Mouse (Mus musculus) hindbrain, embryonic 15.5 days (tissue): ENCODE measurements around the gene Lrmda. TPM values are rescaled to one million over a fixed set of nuclear protein-coding genes. Genes with fewer than 3 reads are reported as not detected.

ENCODE experiments used
- ATAC-seq: fragments of 200-750 bp; cut with Nextera tagmentation; 2 replicates; pipeline ENCODE4 v1.8.0; 2017; ENCODE audit warnings: low read depth, moderate number of reproducible peaks, moderate TSS enrichment; ENCODE audit not compliant: low FRiP score
- H3K27ac ChIP-seq: fragments of 300-500 bp; sonication (generic); replicated peaks from 2 replicates; pipeline ENCODE4 v1.5.1; 2015; ENCODE audit warnings: mild to moderate bottlenecking, inconsistent platforms
- H3K27me3 ChIP-seq: fragments of 300-500 bp; sonication (generic); 2 replicates; pipeline ENCODE4 v1.6.1; 2015; ENCODE audit warnings: control low read depth, inconsistent platforms
- H3K36me3 ChIP-seq: fragments of 300-500 bp; sonication (generic); 2 replicates; pipeline ENCODE4 v1.6.1; 2015; ENCODE audit warnings: control low read depth, inconsistent platforms
- H3K4me1 ChIP-seq: fragments of 300-500 bp; sonication (generic); replicated peaks from 2 replicates; pipeline ENCODE4 v1.6.1; 2015; ENCODE audit warnings: control low read depth, inconsistent platforms
- H3K4me2 ChIP-seq: fragments of 300-500 bp; sonication (generic); 2 replicates; pipeline ENCODE4 v1.6.1; 2015; ENCODE audit warnings: moderate library complexity, mild to moderate bottlenecking, inconsistent platforms
- H3K4me3 ChIP-seq: fragments of 300-500 bp; sonication (generic); 2 replicates; pipeline ENCODE4 v1.5.1; 2015; ENCODE audit warnings: mild to moderate bottlenecking, inconsistent platforms
- H3K9ac ChIP-seq: fragments of 300-500 bp; sonication (generic); 2 replicates; pipeline ENCODE4 v1.6.1; 2015; ENCODE audit warnings: inconsistent platforms
- H3K9me3 ChIP-seq: fragments of 300-500 bp; sonication (generic); 2 replicates; pipeline ENCODE4 v1.6.1; 2016; ENCODE audit warnings: control low read depth, inconsistent platforms
- WGBS: fragments of 180-500 bp; shearing (Covaris S2); methylation state at CpG from one replicate; pipeline ENCODE4 v1.1.7; 2015; 5-methylcytosine and 5-hydroxymethylcytosine counted together
- polyA plus RNA-seq: library from polyadenylated mRNA; unstranded; fragments of >200 nt; fragmentation: Nextera tagmentation; extraction: Ambion mirVana; gene quantifications from 2 replicates; pipeline ENCODE4 v1.2.1, GENCODE M21; 2015

Gene Lrmda
- polyA plus RNA-seq, 1 experiment from 2014 or later: 0.23 TPM

DNA sequence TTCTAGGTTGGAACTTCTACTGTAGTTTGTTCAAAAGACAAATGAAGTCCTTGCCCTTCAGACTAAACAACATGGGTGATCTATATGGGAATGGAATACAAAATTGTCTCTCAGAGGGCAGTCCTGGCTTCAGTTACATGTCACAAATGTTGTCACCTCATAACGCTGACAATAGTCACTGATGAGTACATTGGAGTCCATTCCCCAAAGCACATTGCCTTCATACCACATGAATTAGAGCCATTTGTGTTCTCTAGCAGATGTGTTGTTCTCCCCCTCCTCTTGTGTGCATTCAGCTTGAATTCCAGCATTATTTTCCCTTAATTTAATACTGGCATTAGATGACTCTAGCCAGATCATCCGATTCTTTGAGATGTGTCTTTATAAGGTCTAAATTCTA is 883.4 kb downstream of the Lrmda start:
- Histone ChIP-seq H3K27me3 (no peaks in the 10 kb centered on the region), H3K36me3 (no peaks in the 10 kb centered on the region), H3K4me3 (no peak overlapping the region), H3K4me1 (peaks cover 19% of the 10 kb centered on the region), H3K9ac (no peak overlapping the region), H3K4me2 (no peak overlapping the region), H3K27ac (no peak overlapping the region), H3K9me3 (no peaks in the 10 kb centered on the region)
- no peak for ATAC-seq
- 94% methylated on average over 2 of the region's 2 CpGs for WGBS

DNA sequence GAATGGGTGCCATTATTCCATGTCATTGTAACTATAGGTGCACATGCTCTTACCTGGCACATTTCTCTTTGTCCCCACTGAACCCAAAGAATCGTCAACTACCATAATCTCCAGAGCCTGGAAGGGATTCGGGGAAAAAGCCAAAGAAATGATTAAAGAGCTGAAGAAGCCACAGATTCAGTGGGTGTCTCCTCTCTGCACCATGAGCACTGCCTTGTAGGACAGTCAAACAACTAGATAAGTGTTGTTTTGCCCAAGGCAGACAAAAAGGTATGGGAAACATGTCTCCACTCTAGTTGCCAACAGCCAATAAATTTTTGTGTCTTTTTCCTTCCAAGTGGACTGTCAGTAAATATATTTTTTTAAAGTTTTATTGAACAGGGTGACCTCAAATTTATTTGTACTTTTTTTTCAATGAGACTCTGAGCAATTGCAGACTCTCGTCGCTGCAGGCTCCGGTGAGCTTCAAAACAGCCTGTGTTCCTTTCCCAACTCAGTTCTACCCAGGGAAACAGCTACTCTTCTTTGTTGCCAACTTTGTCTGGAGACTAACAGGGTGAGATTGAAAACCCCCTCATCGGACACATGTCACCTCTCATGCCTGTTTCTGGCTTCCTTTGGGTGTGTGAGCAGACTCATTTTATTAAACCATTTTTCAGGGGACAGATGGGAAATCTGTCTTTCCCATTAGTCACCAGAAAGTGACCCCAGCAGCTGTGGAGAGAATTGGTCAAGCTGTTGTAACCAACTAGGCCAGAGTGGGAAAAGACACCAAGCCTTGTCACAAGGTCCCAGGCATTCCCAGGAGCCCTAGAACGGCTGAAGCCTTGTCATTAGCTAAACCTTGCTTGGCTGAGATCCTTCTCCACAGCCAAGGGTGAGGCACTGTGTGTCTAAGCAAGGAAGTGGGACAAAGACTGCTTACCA is 886.5 kb downstream of the Lrmda start:
- no peaks in the 10 kb centered on the region for H3K36me3 ChIP-seq
- peak overlapping the region; percentile 49 for H3K27ac ChIP-seq
- H3K27me3 ChIP-seq: no peaks in the 10 kb centered on the region
- no peak overlapping the region for H3K9ac ChIP-seq
- H3K4me1 ChIP-seq: peaks cover 19% of the 10 kb centered on the region
- H3K9me3 ChIP-seq: no peaks in the 10 kb centered on the region
- H3K4me2 ChIP-seq: no peak overlapping the region
- ATAC-seq: peak; percentile 79
- no peak overlapping the region for H3K4me3 ChIP-seq
- WGBS: 59% methylated on average over 7 of the region's 7 CpGs

DNA sequence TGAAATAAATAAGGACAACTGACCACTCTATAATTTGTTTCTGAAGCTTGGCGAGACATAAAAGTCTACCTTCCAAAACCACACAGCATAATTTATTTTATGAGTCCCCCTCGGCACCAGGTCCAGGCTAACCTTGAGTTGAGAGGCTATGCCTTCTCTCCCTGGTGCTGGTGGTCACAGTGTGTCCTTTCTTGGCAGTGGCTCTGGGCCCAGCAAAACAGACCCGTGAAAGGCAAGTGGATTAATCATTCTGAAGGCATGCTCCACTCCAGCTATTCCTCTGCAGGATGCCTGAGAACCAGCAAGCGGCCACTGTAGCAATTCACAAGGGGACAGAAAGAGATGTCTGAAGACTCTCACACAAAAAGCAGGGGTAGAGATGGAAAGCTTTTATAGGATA is 887.2 kb downstream of the Lrmda start:
- Histone ChIP-seq H3K4me2 (no peak overlapping the region), H3K36me3 (no peaks in the 10 kb centered on the region), H3K4me1 (peaks cover 19% of the 10 kb centered on the region), H3K4me3 (no peak overlapping the region), H3K27me3 (no peaks in the 10 kb centered on the region), H3K9ac (no peak overlapping the region), H3K27ac (peak overlapping the region; percentile 49), H3K9me3 (no peaks in the 10 kb centered on the region)
- peak; percentile 75 for ATAC-seq
- 35% methylated on average over 4 of the region's 4 CpGs for WGBS

DNA sequence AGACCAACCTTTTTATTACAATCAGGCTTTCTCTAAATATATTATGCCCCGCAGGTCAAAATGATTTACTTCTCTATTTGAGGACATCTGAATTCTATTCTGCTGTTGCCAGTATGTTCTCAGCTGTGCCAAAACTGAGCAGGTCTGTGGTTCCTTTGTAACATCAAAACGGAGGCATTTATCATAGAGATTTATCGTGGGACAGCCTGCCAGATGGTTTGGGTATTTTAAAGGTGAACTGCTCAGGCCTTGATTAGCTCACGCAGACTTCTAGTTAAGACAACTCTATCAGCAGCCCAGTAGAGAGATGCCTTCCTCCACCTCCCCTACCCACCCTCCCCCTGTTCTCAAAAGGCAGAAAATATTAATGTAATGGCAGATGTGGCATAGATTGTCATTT is 887.7 kb downstream of the Lrmda start:
- no peak overlapping the region for H3K4me2 ChIP-seq
- ATAC-seq: peak; percentile 58; the same call in 1 of the 2 replicates
- H3K27ac ChIP-seq: peak overlapping the region; percentile 49
- no peaks in the 10 kb centered on the region for H3K27me3 ChIP-seq
- H3K4me3 ChIP-seq: no peak overlapping the region
- H3K36me3 ChIP-seq: no peaks in the 10 kb centered on the region
- H3K4me1 ChIP-seq: peaks cover 19% of the 10 kb centered on the region
- H3K9me3 ChIP-seq: no peaks in the 10 kb centered on the region
- H3K9ac ChIP-seq: no peak overlapping the region
- WGBS: 37% methylated on average over 4 of the region's 4 CpGs

DNA sequence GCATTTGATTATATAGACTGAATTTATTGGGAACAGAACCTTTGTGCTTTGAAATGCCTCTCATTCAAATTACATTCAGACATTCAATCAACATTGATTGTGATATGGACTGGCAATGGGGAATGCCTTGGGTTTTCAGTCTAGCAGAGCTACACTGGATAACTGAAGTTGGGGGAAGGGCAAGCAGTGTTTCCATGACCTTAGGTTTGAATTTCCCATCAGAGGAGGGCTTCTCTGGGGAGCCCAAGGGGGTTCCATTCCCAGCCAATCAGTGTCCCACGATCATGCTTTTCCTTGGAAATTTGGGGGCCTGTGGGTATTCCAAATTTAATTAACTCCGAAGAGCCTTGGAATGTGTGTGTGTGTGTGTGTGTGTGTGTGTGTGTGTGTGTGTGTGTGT is 888.5 kb downstream of the Lrmda start:
- Histone ChIP-seq H3K27ac (no peak overlapping the region), H3K9ac (no peak overlapping the region), H3K9me3 (no peaks in the 10 kb centered on the region), H3K4me2 (no peak overlapping the region), H3K4me1 (peaks cover 19% of the 10 kb centered on the region), H3K36me3 (no peaks in the 10 kb centered on the region), H3K27me3 (no peaks in the 10 kb centered on the region), H3K4me3 (no peak overlapping the region)
- WGBS: 56% methylated on average over 2 of the region's 2 CpGs
- ATAC-seq: no peak

- 96% methylated on average over 3 of the region's 3 CpGs for WGBS
- Histone ChIP-seq H3K4me2 (no peak overlapping the region), H3K27ac (no peak overlapping the region), H3K36me3 (no peaks in the 10 kb centered on the region), H3K4me3 (no peak overlapping the region), H3K4me1 (no peaks in the 10 kb centered on the region), H3K9me3 (no peaks in the 10 kb centered on the region), H3K27me3 (no peaks in the 10 kb centered on the region), H3K9ac (no peak overlapping the region)
- no peak for ATAC-seq
Measured at GRCm38 (mm10) chr14:22915463-22915862, 896.0 kb downstream of the Lrmda start.

- Histone ChIP-seq H3K9me3 (no peaks in the 10 kb centered on the region), H3K36me3 (no peaks in the 10 kb centered on the region), H3K27me3 (0 out of 2 replicates have a peak, but pooled peaks cover 3% of the 10 kb centered on the region), H3K9ac (no peak overlapping the region), H3K4me1 (no peaks in the 10 kb centered on the region), H3K4me2 (no peak overlapping the region), H3K4me3 (no peak overlapping the region), H3K27ac (no peak overlapping the region)
- 81% methylated on average over 3 of the region's 3 CpGs for WGBS
- no peak for ATAC-seq
Measured at GRCm38 (mm10) chr14:22918499-22918898, 899.0 kb downstream of the Lrmda start.

GRCm38 (mm10) chr14:22918931-22919330 is 899.4 kb downstream of the Lrmda start:
- no peaks in the 10 kb centered on the region for H3K9me3 ChIP-seq
- H3K36me3 ChIP-seq: no peaks in the 10 kb centered on the region
- H3K4me2 ChIP-seq: no peak overlapping the region
- no peak overlapping the region for H3K9ac ChIP-seq
- WGBS: 71% methylated on average over 2 of the region's 2 CpGs
- H3K4me3 ChIP-seq: no peak overlapping the region
- ATAC-seq: no peak
- H3K27me3 ChIP-seq: 0 out of 2 replicates have a peak, but pooled peaks cover 3% of the 10 kb centered on the region
- no peaks in the 10 kb centered on the region for H3K4me1 ChIP-seq
- H3K27ac ChIP-seq: no peak overlapping the region

DNA sequence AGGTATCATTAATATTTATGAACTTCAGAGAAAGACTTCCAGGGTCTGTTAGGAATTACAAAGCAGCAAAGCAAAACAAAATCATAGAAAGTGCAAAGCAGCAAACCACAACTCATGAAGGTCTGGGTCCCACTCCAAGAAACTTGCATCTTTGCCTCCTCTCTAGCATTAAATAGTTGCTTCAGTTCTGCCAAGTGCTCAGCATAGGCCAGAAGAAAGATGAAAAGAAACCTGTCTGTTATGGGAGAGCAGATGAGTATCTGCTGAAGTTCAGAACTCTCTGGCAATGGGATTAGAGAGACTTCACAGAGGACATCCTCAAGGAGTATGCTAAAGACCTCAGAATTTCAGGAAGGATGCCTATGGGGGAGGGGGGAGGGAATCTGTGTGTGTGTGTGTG is 901.6 kb downstream of the Lrmda start:
- ATAC-seq: no peak
- no peak overlapping the region for H3K4me2 ChIP-seq
- H3K9ac ChIP-seq: no peak overlapping the region
- H3K27ac ChIP-seq: no peak overlapping the region
- H3K4me3 ChIP-seq: no peak overlapping the region
- no peaks in the 10 kb centered on the region for H3K36me3 ChIP-seq
- 0 out of 2 replicates have a peak, but pooled peaks cover 3% of the 10 kb centered on the region for H3K27me3 ChIP-seq
- H3K4me1 ChIP-seq: no peaks in the 10 kb centered on the region
- no peaks in the 10 kb centered on the region for H3K9me3 ChIP-seq

GRCm38 (mm10) chr14:22921796-22922195 is 902.3 kb downstream of the Lrmda start:
- H3K4me3 ChIP-seq: no peak overlapping the region
- H3K9ac ChIP-seq: no peak overlapping the region
- 97% methylated on average over 2 of the region's 2 CpGs for WGBS
- ATAC-seq: no peak
- H3K4me1 ChIP-seq: no peaks in the 10 kb centered on the region
- H3K9me3 ChIP-seq: no peaks in the 10 kb centered on the region
- H3K36me3 ChIP-seq: no peaks in the 10 kb centered on the region
- 0 out of 2 replicates have a peak, but pooled peaks cover 3% of the 10 kb centered on the region for H3K27me3 ChIP-seq
- no peak overlapping the region for H3K4me2 ChIP-seq
- H3K27ac ChIP-seq: no peak overlapping the region

DNA sequence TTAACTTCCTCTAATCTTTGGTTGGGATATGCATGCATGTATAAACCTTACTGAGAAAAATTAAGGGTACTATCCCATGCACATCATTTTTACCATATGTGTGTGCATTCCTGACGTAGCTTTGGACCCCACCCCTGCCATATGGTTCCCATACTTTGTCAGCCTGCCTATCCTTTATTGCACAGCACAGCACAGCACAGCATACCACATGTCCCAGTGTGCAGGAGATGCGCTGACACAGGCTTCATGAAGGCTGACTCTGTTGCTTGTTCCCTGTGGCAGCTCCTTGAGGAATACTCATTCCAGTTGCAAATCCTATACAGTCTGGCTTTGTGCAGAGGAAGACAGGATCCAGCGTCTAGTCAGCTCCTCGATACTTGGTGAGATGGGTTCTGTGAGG is 903.1 kb downstream of the Lrmda start:
- H3K27ac ChIP-seq: no peak overlapping the region
- 85% methylated on average over 4 of the region's 4 CpGs for WGBS
- no peak overlapping the region for H3K4me3 ChIP-seq
- H3K4me2 ChIP-seq: no peak overlapping the region
- no peak overlapping the region for H3K9ac ChIP-seq
- no peaks in the 10 kb centered on the region for H3K9me3 ChIP-seq
- ATAC-seq: peak; percentile 19; the same call in 1 of the 2 replicates
- no peaks in the 10 kb centered on the region for H3K36me3 ChIP-seq
- H3K27me3 ChIP-seq: 0 out of 2 replicates have a peak, but pooled peaks cover 3% of the 10 kb centered on the region
- no peaks in the 10 kb centered on the region for H3K4me1 ChIP-seq

DNA sequence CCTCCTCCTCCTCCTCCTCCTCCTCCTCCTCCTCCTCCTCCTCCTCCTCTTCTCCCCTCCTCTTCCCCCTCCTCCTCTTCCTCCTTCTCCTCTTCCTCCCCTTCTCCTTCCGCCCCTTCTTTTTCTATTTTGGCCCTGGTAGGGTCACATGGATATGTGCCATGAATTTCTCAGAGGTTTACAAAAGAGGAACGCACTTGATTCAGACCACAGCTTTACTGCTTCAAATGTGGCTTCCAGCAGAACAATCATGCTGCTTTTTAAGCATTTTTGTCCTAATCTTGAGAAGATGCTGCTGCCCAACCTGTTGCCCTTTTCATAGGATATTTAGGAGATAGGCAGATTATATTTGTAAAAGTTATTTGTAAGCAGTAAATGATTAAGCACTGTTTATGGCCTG is 903.7 kb downstream of the Lrmda start:
- no peak overlapping the region for H3K27ac ChIP-seq
- H3K27me3 ChIP-seq: 0 out of 2 replicates have a peak, but pooled peaks cover 3% of the 10 kb centered on the region
- H3K36me3 ChIP-seq: no peaks in the 10 kb centered on the region
- no peaks in the 10 kb centered on the region for H3K9me3 ChIP-seq
- WGBS: 77% methylated on average over 1 of the region's 2 CpGs
- H3K4me3 ChIP-seq: no peak overlapping the region
- H3K4me2 ChIP-seq: no peak overlapping the region
- no peak for ATAC-seq
- no peak overlapping the region for H3K9ac ChIP-seq
- no peaks in the 10 kb centered on the region for H3K4me1 ChIP-seq
